Mouse (Mus musculus) WW6 (cell line): ENCODE measurements at regions not wholly inside any gene's neighbourhood (a gene's known extent, or its start where the extent isn't known, plus 50 kb on each side); places are given as distances from the start of the nearest gene placed in this dataset.

ENCODE experiments used
- DNase-seq: peaks from one replicate; pipeline ENCODE4 v3.0.0-alpha.2; 2013; ENCODE audit warnings: low read depth, low spot score

DNA sequence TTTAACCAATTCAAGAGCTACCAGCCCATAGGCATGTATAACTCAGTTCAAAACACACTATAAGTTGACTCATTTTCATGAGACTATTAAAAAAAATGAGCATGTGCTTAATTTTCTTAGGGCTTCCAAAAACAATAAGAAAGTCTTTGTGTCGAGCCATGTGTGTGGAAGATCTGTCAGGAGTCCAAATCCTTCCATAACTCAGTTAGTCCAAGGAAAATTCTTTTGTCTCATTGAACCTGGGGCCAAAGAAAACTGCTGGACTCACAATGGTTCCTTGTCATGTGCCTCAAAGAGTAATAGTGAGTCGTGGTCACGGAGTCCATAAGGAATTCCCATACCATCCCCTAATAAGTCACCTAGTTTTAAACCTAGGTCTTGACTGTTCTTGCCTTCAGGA lies 199.0 kb upstream of the Gm21798 start:
- no peak for DNase-seq

DNA sequence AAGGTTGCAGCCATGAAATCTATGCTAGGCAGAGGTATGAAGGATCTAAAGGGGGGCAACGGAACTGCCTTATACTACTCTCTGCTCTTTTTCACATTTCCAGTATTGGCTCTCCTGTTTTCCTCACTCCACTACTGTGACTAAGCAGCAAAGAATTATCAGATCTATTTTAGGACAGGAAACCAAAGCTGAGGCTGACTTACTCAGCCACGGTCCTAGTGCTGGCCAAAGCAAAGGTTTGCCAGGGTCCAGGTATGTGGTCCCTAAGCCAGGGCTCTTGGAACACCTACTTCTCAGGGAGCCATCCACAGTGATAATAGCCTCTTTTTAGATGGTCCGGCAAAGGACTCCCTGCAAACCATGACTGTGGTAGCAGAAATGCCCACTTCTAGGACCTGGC lies 195.6 kb upstream of the Gm21798 start:
- no peak for DNase-seq

DNA sequence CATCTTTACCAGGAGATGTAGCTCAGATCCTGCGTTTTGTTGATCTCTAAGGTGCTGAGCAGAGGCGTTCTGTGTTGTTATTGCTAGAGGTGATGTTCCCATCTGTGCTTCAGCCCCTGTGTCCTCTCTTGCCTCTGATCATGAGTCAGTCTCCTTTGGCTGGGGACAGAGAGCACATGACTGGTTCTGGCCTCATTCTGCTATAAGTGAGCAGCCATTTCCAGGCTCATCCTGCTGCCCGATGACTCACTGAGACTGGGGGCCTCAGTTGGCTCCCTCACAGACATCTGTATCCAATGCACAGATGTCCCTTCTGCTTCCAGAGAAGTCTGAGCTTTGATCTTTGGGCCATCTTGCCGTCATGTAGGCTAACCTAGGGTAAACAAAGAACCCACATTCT lies 194.9 kb upstream of the Gm21798 start:
- DNase-seq: no peak

GRCm38 (mm10) chr15:64626359-64626758 lies 191.1 kb upstream of the Gm21798 start:
- no peak for DNase-seq

DNA sequence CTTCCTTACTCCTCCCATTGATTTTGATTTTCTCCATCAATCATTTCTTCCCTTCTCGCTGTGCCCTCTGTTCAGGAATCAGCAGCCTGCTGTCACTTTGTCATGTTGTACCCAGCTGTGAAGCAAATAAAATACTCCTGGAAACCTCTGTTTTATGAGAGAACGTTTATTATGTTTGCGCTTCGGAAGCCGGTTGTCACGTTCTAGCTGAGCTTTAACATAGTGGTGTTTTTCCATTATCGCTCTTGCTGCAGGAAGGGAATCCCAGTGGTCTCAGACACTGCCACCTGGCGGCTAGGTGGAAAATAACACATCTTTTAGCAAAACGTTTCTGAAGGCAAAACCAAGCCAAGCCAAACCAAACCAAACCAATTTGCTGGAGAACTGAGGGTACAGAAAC lies 190.2 kb upstream of the Gm21798 start:
- peak; percentile 22 for DNase-seq
